Mouse (Mus musculus): Measurements from ENCODE around the gene Tfip11. TPM values are rescaled to one million over a fixed set of nuclear protein-coding genes. Genes with fewer than 3 reads are reported as not detected.

Tfip11 gene
- total and polyA plus RNA-seq, 3 experiments = 34.6 to 44.7 TPM; not detected in 1

DNA sequence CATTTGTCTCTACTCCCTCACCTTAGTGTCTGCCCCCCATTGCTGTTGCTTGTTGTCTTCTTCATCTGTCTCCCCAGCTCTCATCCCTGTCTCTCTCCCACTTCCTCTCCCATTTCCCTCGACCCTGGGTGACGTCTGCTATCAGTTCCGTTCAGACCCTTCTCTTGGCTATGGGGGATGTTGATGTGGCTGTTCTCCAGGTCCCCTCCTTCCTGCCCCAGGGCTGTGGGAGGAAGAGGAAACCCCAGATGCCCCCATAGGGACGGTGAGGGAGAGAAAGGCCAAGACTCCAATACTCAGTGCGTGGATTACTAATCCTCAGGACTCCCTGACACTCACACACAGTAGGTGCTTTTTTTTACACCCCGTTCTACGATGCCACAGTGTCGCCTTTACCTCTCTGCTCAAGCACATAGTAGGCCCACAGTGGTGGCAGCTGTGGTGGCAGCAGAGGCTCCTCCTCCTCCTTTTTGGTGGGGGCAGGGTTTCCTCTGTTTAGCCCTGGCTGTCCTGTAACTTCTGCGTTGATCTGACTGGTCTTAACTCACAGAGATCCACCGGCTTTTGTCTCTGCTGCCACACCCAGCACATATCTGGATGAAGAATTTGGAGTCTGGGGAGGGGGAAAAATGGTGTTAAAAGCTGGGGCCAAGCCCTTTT, 42.5 kb upstream of the Tfip11 start (continued):
- TF ChIP-seq ZNF384 (IDR thresholded peaks at IDR 0.05; ENCODE audit: low read depth, low read length) (no peak), MEF2A (IDR thresholded peaks at IDR 0.05; ENCODE audit: extremely low read depth, insufficient replicate concordance, low read depth, low read length, poor library complexity, severe bottlenecking) (no peak), CTCF (IDR thresholded peaks at IDR 0.05 in 2 of 3, conservative IDR thresholded peaks at IDR 0.05 in 1 of 3; ENCODE audit: control insufficient read depth in 1 of 3, insufficient read depth in 1 of 3, low read depth in 2 of 3, low read length in 3 of 3, poor library complexity in 1 of 3, severe bottlenecking in 1 of 3) (no peak), ETS1 (IDR thresholded peaks at IDR 0.05; ENCODE audit: low read depth, low read length) (peak; percentile 69; the same call in 1 of the 2 replicates), USF2 (IDR thresholded peaks at IDR 0.05; ENCODE audit: borderline replicate concordance in 1 of 2, insufficient read depth in 1 of 2, low read depth in 1 of 2, low read length in 2 of 2) (no peak), MAFK (IDR thresholded peaks at IDR 0.05; ENCODE audit: borderline replicate concordance, low read depth, low read length) (no peak), BHLHE40 (IDR thresholded peaks at IDR 0.05; ENCODE audit: borderline replicate concordance, low read depth, low read length) (peak; percentile 16; the same call in 1 of the 2 replicates), EP300 (IDR thresholded peaks at IDR 0.05; ENCODE audit: low read depth in 1 of 2, low read length in 2 of 2) (peak; percentile 82 to 93), SIN3A (IDR thresholded peaks at IDR 0.05; ENCODE audit: low read length) (no peak), POLR2AphosphoS5 (IDR thresholded peaks at IDR 0.05; ENCODE audit: borderline replicate concordance, low read depth, low read length) (no peak), MYB (IDR thresholded peaks at IDR 0.05; ENCODE audit: low read depth, low read length) (no peak), MAX (IDR thresholded peaks at IDR 0.05; ENCODE audit: low read length) (no peak), TAL1 (IDR thresholded peaks at IDR 0.05; ENCODE audit: low read length) (peak; percentile 85), USF1 (IDR thresholded peaks at IDR 0.05; ENCODE audit: low read depth, low read length) (no peak), ZC3H11A (IDR thresholded peaks at IDR 0.05; ENCODE audit: low read depth, low read length) (no peak), TCF12 (IDR thresholded peaks at IDR 0.05; ENCODE audit: low read depth, low read length) (peak; percentile 90), SMC3 (IDR thresholded peaks at IDR 0.05; ENCODE audit: low read depth, low read length) (no peak), CHD2 (IDR thresholded peaks at IDR 0.05; ENCODE audit: low read length) (no peak), MYC (IDR thresholded peaks at IDR 0.05; ENCODE audit: low read depth, low read length) (no peak), ZMIZ1 (IDR thresholded peaks at IDR 0.05; ENCODE audit: low read depth, low read length) (no peak), GABPA (IDR thresholded peaks at IDR 0.05; ENCODE audit: low read depth, low read length) (no peak), JUND (IDR thresholded peaks at IDR 0.05; ENCODE audit: low read depth, low read length) (no peak), POLR2A (IDR thresholded peaks at IDR 0.05; ENCODE audit: control insufficient read depth in 1 of 2, insufficient read depth in 1 of 2, low read depth in 1 of 2, low read length in 2 of 2, poor library complexity in 1 of 2) (0 out of 4 replicates have a peak, but pooled peaks of 1 of the 2 experiments have one; percentile 37), E2F4 (IDR thresholded peaks at IDR 0.05; ENCODE audit: borderline replicate concordance, low read depth, low read length) (no peak)
